In genomic region chr3:32910071-32910551, GRCm38 (mm10) we compare ENCODE assay signal across 8 mouse cellular contexts.
A peak's percentile ranks its signal among the peaks of the same experiment; 100 is the strongest.
DNase-seq lines count a peak whose midpoint lies in the region; ATAC-seq and TF ChIP-seq lines count a peak whose summit lies in the region.

No protein-coding gene starts in this region.

- H3K9me3 ChIP-seq in liver, embryonic 14.5 days (ENCODE audit: control insufficient read depth, low read length) = no peaks in the 10 kb centered on the region
- no peaks in the 10 kb centered on the region for H3K9me3 ChIP-seq in liver, embryonic 12.5 days (replicated peaks)
- H3K9me3 ChIP-seq in embryonic facial prominence, embryonic 12.5 days = no peaks in the 10 kb centered on the region
- no peaks in the 10 kb centered on the region for H3K9me3 ChIP-seq in kidney, embryonic 16.5 days (ENCODE audit: low read length)

- no peaks in the 10 kb centered on the region for H3K4me1 ChIP-seq in liver, embryonic 14.5 days (replicated peaks; ENCODE audit: control insufficient read depth in 2 of 2, insufficient read depth in 2 of 2, low read length in 1 of 2)
- H3K4me1 ChIP-seq in liver, embryonic 12.5 days = no peaks in the 10 kb centered on the region
- peaks cover 6% of the 10 kb centered on the region; the same call in 1 of the 2 replicates for H3K4me1 ChIP-seq in embryonic facial prominence, embryonic 12.5 days
- H3K4me1 ChIP-seq in kidney, embryonic 16.5 days (ENCODE audit: insufficient read depth, low read length) = no peaks in the 10 kb centered on the region

- 51% methylated on average over 7 of the region's 7 CpGs for WGBS in liver, embryonic 14.5 days (ENCODE audit: insufficient replicate concordance)
- 65% methylated on average over 7 of the region's 7 CpGs for WGBS in liver, embryonic 12.5 days (ENCODE audit: insufficient replicate concordance)
- WGBS in embryonic facial prominence, embryonic 12.5 days = 19% methylated on average over 7 of the region's 7 CpGs
- 34% methylated on average over 7 of the region's 7 CpGs for WGBS in kidney, embryonic 16.5 days

- peak; percentile 10; the same call in 1 of the 2 replicates for TF ChIP-seq CTCF in liver, embryonic 14.5 days (IDR thresholded peaks at IDR 0.05; ENCODE audit: low read depth)

- ATAC-seq in liver, embryonic 14.5 days (ENCODE audit: insufficient read depth) = no peak
- no peak for ATAC-seq in liver, embryonic 12.5 days
- ATAC-seq in embryonic facial prominence, embryonic 12.5 days (ENCODE audit: insufficient number of reproducible peaks, insufficient read depth, low FRiP score, low TSS enrichment) = peak; percentile 74
- peak; percentile 71; the same call in 1 of the 2 replicates for ATAC-seq in kidney, embryonic 16.5 days (ENCODE audit: low FRiP score, low TSS enrichment)

- no peak for DNase-seq in liver, embryonic 14.5 days (ENCODE audit: low read depth in 3 of 3, low spot score in 3 of 3)
- peak; percentile 76 for DNase-seq in mesoderm, embryonic 11.5 days (ENCODE audit: low read depth, low spot score)
- DNase-seq in urinary bladder, postnatal 4 days (ENCODE audit: low spot score in 2 of 2) = no peak
- DNase-seq in urinary bladder, postnatal 36 days (ENCODE audit: low spot score in 2 of 2) = no peak
- DNase-seq in liver = no peak

- H3K27ac ChIP-seq in liver, embryonic 14.5 days = no peak overlapping the region
- no peak overlapping the region for H3K27ac ChIP-seq in liver, embryonic 12.5 days
- peak overlapping the region; percentile 79 for H3K27ac ChIP-seq in embryonic facial prominence, embryonic 12.5 days
- no peak overlapping the region for H3K27ac ChIP-seq in kidney, embryonic 16.5 days (ENCODE audit: low read length)

- TF ChIP-seq EP300 in liver, embryonic 14.5 days (IDR thresholded peaks at IDR 0.05; ENCODE audit: low read depth) = no peak

- H3K4me3 ChIP-seq in liver, embryonic 14.5 days (ENCODE audit: insufficient read depth in 1 of 2, low read depth in 2 of 2, low read length in 2 of 2) = no peak overlapping the region
- no peak overlapping the region for H3K4me3 ChIP-seq in liver, embryonic 12.5 days
- H3K4me3 ChIP-seq in embryonic facial prominence, embryonic 12.5 days = no peak overlapping the region
- no peak overlapping the region for H3K4me3 ChIP-seq in kidney, embryonic 16.5 days (ENCODE audit: low read length)

- H3K4me2 ChIP-seq in liver, embryonic 14.5 days (ENCODE audit: low read depth) = no peak overlapping the region
- no peak overlapping the region for H3K4me2 ChIP-seq in liver, embryonic 12.5 days
- 0 out of 2 replicates have a peak overlapping the region, but pooled peaks have one; percentile 19 for H3K4me2 ChIP-seq in embryonic facial prominence, embryonic 12.5 days (replicated peaks)
- no peak overlapping the region for H3K4me2 ChIP-seq in kidney, embryonic 16.5 days (replicated peaks; ENCODE audit: low read depth, low read length)

- H3K9ac ChIP-seq in liver, embryonic 14.5 days (replicated peaks) = no peak overlapping the region
- H3K9ac ChIP-seq in liver, embryonic 12.5 days = no peak overlapping the region
- no peak overlapping the region for H3K9ac ChIP-seq in embryonic facial prominence, embryonic 12.5 days
- no peak overlapping the region for H3K9ac ChIP-seq in kidney, embryonic 16.5 days (replicated peaks; ENCODE audit: low read length)

- no peaks in the 10 kb centered on the region for H3K27me3 ChIP-seq in liver, embryonic 14.5 days (ENCODE audit: control insufficient read depth, insufficient read depth, low read length)
- H3K27me3 ChIP-seq in liver, embryonic 12.5 days (replicated peaks) = no peaks in the 10 kb centered on the region
- H3K27me3 ChIP-seq in embryonic facial prominence, embryonic 12.5 days = no peaks in the 10 kb centered on the region
- no peaks in the 10 kb centered on the region for H3K27me3 ChIP-seq in kidney, embryonic 16.5 days (ENCODE audit: insufficient read depth, low read length)

- no peaks in the 10 kb centered on the region for H3K36me3 ChIP-seq in liver, embryonic 14.5 days (replicated peaks; ENCODE audit: control insufficient read depth, insufficient read depth, low read depth)
- no peaks in the 10 kb centered on the region for H3K36me3 ChIP-seq in liver, embryonic 12.5 days
- H3K36me3 ChIP-seq in embryonic facial prominence, embryonic 12.5 days = peaks cover 12% of the 10 kb centered on the region
- 0 out of 2 replicates have a peak, but pooled peaks cover 8% of the 10 kb centered on the region for H3K36me3 ChIP-seq in kidney, embryonic 16.5 days (ENCODE audit: insufficient read depth, low read length)

Comparison
In these comparisons a context has a peak if more than half of its experiments do, and no peak if none do; other contexts are left out.
1. ATAC-seq: peak in embryonic facial prominence, embryonic 12.5 days (single experiment) and kidney, embryonic 16.5 days (single experiment); none in liver, embryonic 14.5 days (single experiment) and liver, embryonic 12.5 days (single experiment).